Mouse (Mus musculus) hindbrain, embryonic 13.5 days (tissue): ENCODE measurements around the gene Shtn1. TPM values are rescaled to one million over a fixed set of nuclear protein-coding genes. Genes with fewer than 3 reads are reported as not detected.

Experiments used
- ATAC-seq: fragments of 200-750 bp; cut with Nextera tagmentation; 2 replicates; pipeline ENCODE4 v1.8.0; 2017; ENCODE audit warnings: moderate TSS enrichment; ENCODE audit not compliant: low FRiP score
- H3K27ac ChIP-seq: fragments of 300-500 bp; sonication (generic); 2 replicates; pipeline ENCODE4 v1.5.1; 2015; ENCODE audit warnings: inconsistent platforms, mild to moderate bottlenecking, moderate library complexity
- H3K27me3 ChIP-seq: fragments of 300-500 bp; sonication (generic); 2 replicates; pipeline ENCODE4 v1.6.1; 2015; ENCODE audit warnings: mild to moderate bottlenecking, inconsistent platforms
- H3K36me3 ChIP-seq: fragments of 300-500 bp; sonication (generic); 2 replicates; pipeline ENCODE4 v1.6.1; 2015; ENCODE audit warnings: mild to moderate bottlenecking, inconsistent platforms
- H3K4me1 ChIP-seq: fragments of 300-500 bp; sonication (generic); replicated peaks from 2 replicates; pipeline ENCODE4 v1.6.1; 2015; ENCODE audit warnings: inconsistent platforms
- H3K4me2 ChIP-seq: fragments of 300-500 bp; sonication (generic); 2 replicates; pipeline ENCODE4 v1.6.1; 2015; ENCODE audit warnings: inconsistent platforms, mild to moderate bottlenecking, moderate library complexity
- H3K4me3 ChIP-seq: fragments of 300-500 bp; sonication (generic); 2 replicates; pipeline ENCODE4 v1.5.1; 2015; ENCODE audit warnings: mild to moderate bottlenecking, inconsistent platforms
- H3K9ac ChIP-seq: fragments of 300-500 bp; sonication (generic); 2 replicates; pipeline ENCODE4 v1.6.1; 2015; ENCODE audit warnings: mild to moderate bottlenecking, inconsistent platforms
- H3K9me3 ChIP-seq: fragments of 300-500 bp; sonication (generic); 2 replicates; pipeline ENCODE4 v1.6.1; 2016; ENCODE audit warnings: inconsistent platforms
- WGBS: fragments of 180-500 bp; shearing (Covaris S2); methylation state at CpG from one replicate; pipeline ENCODE4 v1.1.7; 2015; 5-methylcytosine and 5-hydroxymethylcytosine counted together
- polyA plus RNA-seq: library from polyadenylated mRNA; unstranded; fragments of >200 nt; fragmentation: Nextera tagmentation; extraction: Ambion mirVana; gene quantifications from 2 replicates; pipeline ENCODE4 v1.2.1, GENCODE M21; 2015

Shtn1 gene
- polyA plus RNA-seq, 1 experiment from 2014 or later, result 29.6 TPM

DNA sequence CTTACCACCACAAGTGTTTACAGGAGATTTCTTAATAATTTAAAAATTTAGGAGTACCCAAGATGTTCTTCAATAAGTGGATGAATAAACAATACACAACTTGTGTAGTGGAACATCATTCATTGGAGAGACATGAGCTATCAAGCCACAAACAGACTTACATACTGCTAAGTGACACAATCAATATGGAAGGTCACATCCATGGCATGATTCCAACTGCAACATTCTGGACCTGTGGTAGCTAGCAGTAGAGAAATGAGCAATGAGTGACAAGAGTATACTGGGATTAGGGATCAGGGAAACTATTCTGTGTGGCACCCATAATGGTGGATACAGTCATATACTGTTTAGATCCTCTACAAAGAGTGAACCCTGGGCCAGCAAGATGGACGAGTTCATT is 8.2 kb downstream of the Shtn1 start:
- H3K9me3 ChIP-seq, result no peaks in the 10 kb centered on the region
- H3K27me3 ChIP-seq, result 0 out of 2 replicates have a peak, but pooled peaks cover 3% of the 10 kb centered on the region
- 50% methylated on average over 1 of the region's 1 CpGs for WGBS
- no peaks in the 10 kb centered on the region for H3K36me3 ChIP-seq
- no peak overlapping the region for H3K9ac ChIP-seq
- H3K4me1 ChIP-seq, result peaks cover under 1% of the 10 kb centered on the region; the same call in 1 of the 2 replicates
- H3K27ac ChIP-seq, result no peak overlapping the region
- ATAC-seq, result no peak
- H3K4me3 ChIP-seq, result no peak overlapping the region
- no peak overlapping the region for H3K4me2 ChIP-seq

DNA sequence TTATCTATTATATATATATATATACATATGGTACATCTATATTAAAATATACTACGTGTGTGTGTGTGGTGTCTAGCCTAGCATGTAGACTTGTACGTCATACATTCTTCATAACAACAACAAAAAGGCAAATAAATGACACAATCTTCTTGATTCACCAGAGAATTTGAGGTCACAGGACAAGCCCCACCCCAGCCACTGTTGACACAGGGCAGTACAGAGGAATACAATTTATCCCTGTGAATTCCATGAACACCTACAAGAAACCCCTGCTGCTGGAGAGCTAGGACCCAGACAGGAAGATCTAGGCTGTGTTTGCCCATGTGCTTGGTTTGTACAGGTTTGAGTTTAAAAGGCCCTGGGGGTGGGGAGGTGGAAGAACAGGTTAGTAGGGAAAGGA is 9.2 kb downstream of the Shtn1 start:
- WGBS, result 93% methylated on average over 2 of the region's 2 CpGs
- no peaks in the 10 kb centered on the region for H3K36me3 ChIP-seq
- no peak overlapping the region for H3K9ac ChIP-seq
- no peak overlapping the region for H3K4me2 ChIP-seq
- H3K27me3 ChIP-seq, result 0 out of 2 replicates have a peak, but pooled peaks cover 3% of the 10 kb centered on the region
- no peaks in the 10 kb centered on the region for H3K4me1 ChIP-seq
- no peak overlapping the region for H3K27ac ChIP-seq
- no peak overlapping the region for H3K4me3 ChIP-seq
- ATAC-seq, result no peak
- H3K9me3 ChIP-seq, result no peaks in the 10 kb centered on the region

DNA sequence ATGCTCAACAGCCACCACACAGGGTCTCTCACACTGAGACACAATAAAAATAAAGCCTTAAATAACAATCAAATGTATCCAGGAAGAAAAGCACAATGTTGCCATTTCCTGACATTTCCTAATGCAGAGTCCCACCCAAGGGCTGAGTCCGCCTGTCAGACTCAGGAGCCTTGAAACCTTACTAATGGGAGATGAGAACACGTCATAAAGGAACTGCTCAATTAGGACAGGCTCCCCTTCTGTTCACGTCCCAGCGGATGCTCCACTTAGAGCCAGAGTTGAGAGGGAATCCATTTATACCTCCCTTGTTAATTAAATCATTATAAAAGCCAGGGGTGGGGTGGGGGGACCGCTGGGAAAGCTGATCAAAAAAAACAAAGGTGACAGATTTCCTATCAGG is 9.8 kb downstream of the Shtn1 start:
- ATAC-seq, result no peak
- H3K9me3 ChIP-seq, result no peaks in the 10 kb centered on the region
- H3K9ac ChIP-seq, result no peak overlapping the region
- H3K36me3 ChIP-seq, result no peaks in the 10 kb centered on the region
- no peak overlapping the region for H3K27ac ChIP-seq
- H3K4me1 ChIP-seq, result no peaks in the 10 kb centered on the region
- 0 out of 2 replicates have a peak, but pooled peaks cover 3% of the 10 kb centered on the region for H3K27me3 ChIP-seq
- no peak overlapping the region for H3K4me3 ChIP-seq
- no peak overlapping the region for H3K4me2 ChIP-seq
- WGBS, result 55% methylated on average over 5 of the region's 5 CpGs

GRCm38 (mm10) chr19:59064616-59065015 is 11.3 kb downstream of the Shtn1 start:
- Histone ChIP-seq H3K4me1 (no peaks in the 10 kb centered on the region), H3K4me3 (no peak overlapping the region), H3K9me3 (no peaks in the 10 kb centered on the region), H3K4me2 (no peak overlapping the region), H3K9ac (no peak overlapping the region), H3K36me3 (no peaks in the 10 kb centered on the region), H3K27me3 (0 out of 2 replicates have a peak, but pooled peaks cover 3% of the 10 kb centered on the region), H3K27ac (no peak overlapping the region)
- WGBS, result 87% methylated on average over 5 of the region's 5 CpGs
- ATAC-seq, result no peak

GRCm38 (mm10) chr19:59063568-59063967 is 12.3 kb downstream of the Shtn1 start:
- Histone ChIP-seq H3K9me3 (no peaks in the 10 kb centered on the region), H3K4me1 (no peaks in the 10 kb centered on the region), H3K9ac (no peak overlapping the region), H3K27me3 (peaks cover 4% of the 10 kb centered on the region; the same call in 1 of the 2 replicates), H3K36me3 (no peaks in the 10 kb centered on the region), H3K4me3 (no peak overlapping the region), H3K27ac (no peak overlapping the region), H3K4me2 (no peak overlapping the region)
- no peak for ATAC-seq
- 90% methylated on average over 5 of the region's 5 CpGs for WGBS

- Histone ChIP-seq H3K27ac (no peak overlapping the region), H3K4me3 (no peak overlapping the region), H3K9me3 (no peaks in the 10 kb centered on the region), H3K4me2 (no peak overlapping the region), H3K4me1 (peaks cover 2% of the 10 kb centered on the region; the same call in 1 of the 2 replicates), H3K27me3 (peaks cover 3% of the 10 kb centered on the region; the same call in 1 of the 2 replicates), H3K9ac (no peak overlapping the region), H3K36me3 (no peaks in the 10 kb centered on the region)
- 91% methylated on average over 4 of the region's 4 CpGs for WGBS
- no peak for ATAC-seq
Measured at GRCm38 (mm10) chr19:59058105-59058504, 17.8 kb downstream of the Shtn1 start.

- H3K4me3 ChIP-seq, result no peak overlapping the region
- H3K36me3 ChIP-seq, result no peaks in the 10 kb centered on the region
- peaks cover 3% of the 10 kb centered on the region; the same call in 1 of the 2 replicates for H3K27me3 ChIP-seq
- no peak overlapping the region for H3K9ac ChIP-seq
- H3K4me2 ChIP-seq, result no peak overlapping the region
- no peaks in the 10 kb centered on the region for H3K9me3 ChIP-seq
- no peak for ATAC-seq
- no peak overlapping the region for H3K27ac ChIP-seq
- WGBS, result 40% methylated on average over 5 of the region's 5 CpGs
- peaks cover 9% of the 10 kb centered on the region; the same call in 1 of the 2 replicates for H3K4me1 ChIP-seq
Measured at GRCm38 (mm10) chr19:59057366-59057765, 18.5 kb downstream of the Shtn1 start.

GRCm38 (mm10) chr19:59054632-59054951 is 21.3 kb downstream of the Shtn1 start:
- Histone ChIP-seq H3K4me2 (no peak overlapping the region), H3K4me3 (no peak overlapping the region), H3K27ac (no peak overlapping the region), H3K27me3 (peaks cover 3% of the 10 kb centered on the region; the same call in 1 of the 2 replicates), H3K4me1 (peaks cover 16% of the 10 kb centered on the region), H3K36me3 (no peaks in the 10 kb centered on the region), H3K9ac (no peak overlapping the region), H3K9me3 (no peaks in the 10 kb centered on the region)
- WGBS, result 81% methylated on average over 6 of the region's 6 CpGs
- 0 out of 2 replicates have a peak, but pooled peaks have one; percentile 59 for ATAC-seq

DNA sequence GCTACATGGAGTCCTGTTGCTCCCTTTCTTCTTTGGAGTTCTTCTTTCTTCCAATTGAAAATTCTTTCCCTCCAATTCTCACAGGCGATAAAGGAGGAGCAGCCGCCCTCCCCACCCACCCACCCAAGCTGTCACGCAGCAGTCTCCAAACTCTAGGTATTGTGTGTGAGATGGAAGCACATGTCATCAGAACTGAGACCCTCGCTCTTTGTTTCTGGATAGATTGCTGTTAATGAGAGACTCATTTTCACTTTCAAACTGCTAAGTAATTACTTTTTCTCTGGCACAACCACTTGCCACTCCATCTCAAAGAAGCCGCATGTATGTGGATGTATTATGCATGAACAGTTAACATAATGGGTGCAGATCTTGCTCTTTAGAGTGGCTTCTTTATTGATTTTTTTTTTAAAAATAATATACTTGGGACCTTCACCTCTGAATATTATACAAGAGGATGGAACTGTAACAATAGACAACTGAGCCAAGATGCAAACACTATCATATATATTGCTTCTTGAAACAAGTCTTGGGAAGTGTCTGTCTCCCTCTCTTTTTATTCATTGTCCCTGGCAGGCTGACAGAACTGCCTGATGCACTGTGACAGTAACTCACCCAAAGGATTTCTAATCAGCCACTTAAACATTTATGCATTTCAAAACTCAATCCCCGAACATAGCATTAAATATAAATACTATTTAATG is 21.8 kb downstream of the Shtn1 start:
- Histone ChIP-seq H3K36me3 (no peaks in the 10 kb centered on the region), H3K9ac (no peak overlapping the region), H3K4me1 (peaks cover 16% of the 10 kb centered on the region), H3K9me3 (no peaks in the 10 kb centered on the region), H3K27ac (no peak overlapping the region), H3K4me2 (no peak overlapping the region), H3K27me3 (peaks cover 3% of the 10 kb centered on the region; the same call in 1 of the 2 replicates), H3K4me3 (no peak overlapping the region)
- no peak for ATAC-seq
- 68% methylated on average over 6 of the region's 6 CpGs for WGBS

DNA sequence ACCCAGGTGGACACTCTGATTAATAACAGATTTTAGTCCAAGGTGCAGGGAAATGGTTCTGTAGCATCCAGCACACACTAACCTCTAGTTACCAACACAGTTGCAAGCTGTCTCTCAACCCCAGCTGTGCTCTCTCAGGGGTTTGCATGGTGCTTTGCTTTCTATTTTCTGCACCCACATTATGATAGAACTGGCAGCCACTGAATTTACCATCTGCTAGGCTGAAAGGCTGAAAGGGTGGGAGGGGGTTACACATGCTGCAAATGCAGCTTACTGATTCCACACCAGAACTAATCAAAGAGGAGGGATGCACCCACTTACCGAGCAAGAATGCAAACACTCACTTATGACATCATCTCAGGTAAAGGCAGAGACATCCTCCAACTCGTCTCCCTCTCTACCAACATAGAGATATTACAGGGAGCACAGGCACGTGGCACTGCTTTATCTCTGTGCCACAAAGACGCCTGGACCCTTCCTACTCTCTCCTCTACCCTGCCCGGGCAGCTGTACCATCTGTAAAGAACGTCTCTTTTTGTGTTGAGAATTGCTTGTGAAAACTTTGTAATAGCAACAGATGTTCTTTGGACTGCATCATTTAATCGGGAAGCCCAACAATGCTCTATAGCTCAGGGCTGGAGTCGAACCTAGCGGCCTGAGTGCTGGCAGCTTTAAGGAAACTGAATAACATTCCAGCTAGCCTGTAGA is 23.0 kb downstream of the Shtn1 start:
- WGBS, result 71% methylated on average over 9 of the region's 9 CpGs
- H3K27ac ChIP-seq, result no peak overlapping the region
- ATAC-seq, result no peak; the same call in 1 of the 2 replicates

DNA sequence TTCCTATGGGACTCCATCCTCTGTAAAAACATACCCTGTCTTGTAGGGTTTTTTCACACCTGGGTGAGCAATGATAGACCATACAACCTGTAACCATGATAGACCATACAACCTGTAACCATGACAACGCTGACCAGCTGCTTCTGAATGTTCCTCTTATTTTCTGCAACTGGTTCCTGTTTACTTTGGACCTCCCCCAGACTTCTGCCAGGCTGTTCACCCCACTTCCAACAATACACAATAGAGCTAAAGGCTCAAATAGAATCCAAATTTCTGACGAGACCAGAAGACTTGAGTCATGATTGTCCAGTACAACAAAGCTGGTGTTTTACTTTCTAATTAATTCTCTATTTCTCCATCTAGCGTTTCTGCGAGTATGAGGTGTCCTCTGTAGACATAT is 23.8 kb downstream of the Shtn1 start:
- H3K4me2 ChIP-seq, result no peak overlapping the region
- H3K27me3 ChIP-seq, result no peaks in the 10 kb centered on the region
- H3K27ac ChIP-seq, result no peak overlapping the region
- WGBS, result 60% methylated on average over 4 of the region's 4 CpGs
- peaks cover 16% of the 10 kb centered on the region for H3K4me1 ChIP-seq
- no peak overlapping the region for H3K9ac ChIP-seq
- H3K36me3 ChIP-seq, result no peaks in the 10 kb centered on the region
- H3K4me3 ChIP-seq, result no peak overlapping the region
- no peak for ATAC-seq
- H3K9me3 ChIP-seq, result no peaks in the 10 kb centered on the region

More for the DNA sequence above, 23.0 kb downstream of the Shtn1 start:
- no peaks in the 10 kb centered on the region for H3K36me3 ChIP-seq
- no peak overlapping the region for H3K9ac ChIP-seq
- no peak overlapping the region for H3K4me2 ChIP-seq
- no peaks in the 10 kb centered on the region for H3K27me3 ChIP-seq
- peaks cover 16% of the 10 kb centered on the region for H3K4me1 ChIP-seq
- H3K9me3 ChIP-seq, result no peaks in the 10 kb centered on the region
- no peak overlapping the region for H3K4me3 ChIP-seq

DNA sequence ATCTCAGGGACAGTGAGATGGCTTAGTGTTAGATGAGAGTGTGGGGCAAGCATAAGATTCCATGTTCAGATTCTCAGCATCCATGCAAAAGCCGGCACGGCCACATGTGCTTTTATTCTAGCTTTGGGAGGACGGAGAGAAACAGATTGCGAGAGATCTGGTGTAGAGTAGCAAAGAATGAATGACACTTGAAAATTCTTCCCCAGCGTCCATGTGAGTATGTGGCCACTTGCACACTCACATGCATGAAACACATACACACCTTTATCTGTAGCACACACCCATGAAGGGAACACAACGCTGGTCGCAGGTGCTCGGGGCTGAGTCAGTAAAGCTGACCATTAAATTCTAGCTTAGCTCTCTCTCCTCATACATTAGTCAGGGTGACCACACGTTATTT is 24.3 kb downstream of the Shtn1 start:
- no peaks in the 10 kb centered on the region for H3K36me3 ChIP-seq
- 89% methylated on average over 9 of the region's 9 CpGs for WGBS
- no peak overlapping the region for H3K4me2 ChIP-seq
- no peak overlapping the region for H3K27ac ChIP-seq
- peaks cover 16% of the 10 kb centered on the region for H3K4me1 ChIP-seq
- H3K4me3 ChIP-seq, result no peak overlapping the region
- H3K27me3 ChIP-seq, result no peaks in the 10 kb centered on the region
- H3K9ac ChIP-seq, result no peak overlapping the region
- ATAC-seq, result no peak
- no peaks in the 10 kb centered on the region for H3K9me3 ChIP-seq
